Mouse (Mus musculus): Measurements from ENCODE around the gene Eif4g2. TPM values are rescaled to one million over a fixed set of nuclear protein-coding genes. Genes with fewer than 3 reads are reported as not detected.

The Eif4g2 gene
- total and polyA plus RNA-seq, 3 experiments, result 25.6 to 1,038 (median 881) TPM

DNA sequence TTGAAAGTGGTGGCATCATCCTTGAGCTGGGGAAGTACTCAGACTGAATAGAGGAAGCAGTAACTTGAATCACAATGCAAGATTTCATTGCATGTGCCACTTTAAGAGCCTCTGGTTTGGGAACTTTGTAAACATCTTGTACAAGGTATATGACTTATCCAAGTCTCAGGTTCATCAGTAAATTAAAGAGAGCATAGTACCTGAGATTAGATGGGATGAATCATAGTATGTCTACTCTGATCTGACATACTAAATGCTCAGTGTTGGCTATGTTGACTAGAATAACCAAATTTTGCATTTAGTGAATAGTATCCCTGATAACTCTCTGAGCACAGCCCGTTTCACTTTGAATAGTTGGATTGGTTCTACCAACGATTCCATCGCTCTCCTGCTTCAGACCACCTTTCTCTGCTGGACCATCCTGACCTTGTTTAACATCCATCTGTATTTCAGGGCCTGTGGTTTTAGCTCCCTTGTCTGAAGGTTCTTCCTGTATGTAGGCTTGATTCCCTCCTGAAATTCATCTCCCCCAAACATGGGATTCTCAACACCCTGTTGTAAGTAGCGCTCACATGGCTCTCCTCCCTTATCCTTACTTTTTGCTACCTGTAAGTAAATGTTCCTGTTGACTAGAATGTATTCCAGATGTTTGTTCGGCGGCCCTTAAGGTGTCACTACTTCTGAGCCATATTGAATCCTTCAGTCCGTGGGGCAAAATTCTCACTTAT is 13.2 kb downstream of the Eif4g2 start:
- no peak for DNase-seq

- DNase-seq, result no peak
Measured at GRCm38 (mm10) chr7:111068181-111068580, 14.6 kb downstream of the Eif4g2 start.

- DNase-seq, result no peak
Measured at GRCm38 (mm10) chr7:111062971-111063370, 19.9 kb downstream of the Eif4g2 start.

DNA sequence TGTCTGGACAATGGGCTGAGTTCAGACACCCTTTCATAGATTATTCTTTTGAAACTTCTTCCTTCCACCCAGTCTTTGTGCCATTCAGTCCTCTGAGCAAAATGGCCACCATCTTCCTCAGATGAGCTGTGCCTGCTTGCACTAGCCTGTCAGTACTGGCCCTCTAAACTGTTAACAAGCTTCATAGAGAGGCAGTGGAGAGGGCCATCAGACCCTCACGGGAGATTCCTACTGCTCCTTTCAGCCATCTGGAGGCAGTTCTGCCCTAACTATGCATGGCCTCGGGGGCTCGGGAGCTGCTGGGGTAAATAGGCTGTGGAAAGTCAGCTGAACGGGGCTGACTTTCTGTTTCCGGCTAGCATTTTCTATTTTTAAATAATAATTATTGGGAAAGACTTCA is 23.3 kb downstream of the Eif4g2 start:
- no peak for DNase-seq

DNA sequence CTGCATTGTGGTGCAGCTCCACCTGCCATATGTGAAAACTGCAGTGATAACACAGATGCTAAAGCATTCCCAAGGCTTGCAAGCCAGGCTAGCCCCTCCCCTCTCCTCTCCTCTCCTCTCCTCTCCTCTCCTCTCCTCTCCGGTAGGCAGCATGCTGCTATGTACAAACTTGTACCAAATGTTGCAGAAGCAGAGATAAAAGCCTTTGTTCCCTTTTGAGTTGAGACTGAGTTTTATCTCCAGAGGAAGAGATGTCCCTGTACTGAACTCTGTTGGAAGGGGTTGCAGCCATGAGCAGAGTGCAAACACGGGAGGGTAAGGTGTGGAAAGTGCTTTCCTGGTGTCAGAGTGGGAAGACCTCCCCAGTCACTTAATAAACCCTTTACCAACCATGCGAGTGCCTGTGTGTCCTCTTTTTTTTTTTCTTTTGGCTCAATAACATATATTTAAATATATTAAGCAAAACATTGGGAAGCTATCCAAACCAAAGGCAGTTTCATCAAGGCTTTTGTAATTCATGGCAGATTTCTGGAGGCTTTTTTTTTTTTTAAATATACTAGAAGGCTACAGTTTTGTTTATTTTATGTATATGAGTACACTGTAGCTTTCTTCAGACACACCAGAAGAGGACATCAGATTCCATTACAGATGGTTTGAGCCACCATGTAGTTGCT is 26.7 kb downstream of the Eif4g2 start:
- no peak for DNase-seq

DNA sequence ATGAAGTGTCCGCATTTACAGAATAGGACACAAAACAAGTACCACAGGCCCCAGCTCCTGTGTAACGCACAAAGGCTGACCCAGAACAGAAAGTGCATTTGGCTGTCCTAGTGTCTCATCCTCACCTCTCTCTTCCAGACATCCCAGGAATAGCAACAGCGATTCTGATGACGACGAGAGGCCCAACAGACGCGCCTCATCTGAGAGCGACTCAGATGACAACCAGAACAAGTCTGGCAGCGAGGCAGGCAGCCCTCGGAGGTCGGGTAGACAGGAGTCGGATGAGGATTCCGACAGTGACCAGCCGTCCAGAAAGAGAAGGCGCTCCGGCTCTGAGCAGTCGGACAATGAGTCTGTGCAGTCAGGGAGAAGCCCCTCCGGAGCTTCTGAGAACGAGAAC is 27.6 kb downstream of the Eif4g2 start:
- DNase-seq, result no peak

DNA sequence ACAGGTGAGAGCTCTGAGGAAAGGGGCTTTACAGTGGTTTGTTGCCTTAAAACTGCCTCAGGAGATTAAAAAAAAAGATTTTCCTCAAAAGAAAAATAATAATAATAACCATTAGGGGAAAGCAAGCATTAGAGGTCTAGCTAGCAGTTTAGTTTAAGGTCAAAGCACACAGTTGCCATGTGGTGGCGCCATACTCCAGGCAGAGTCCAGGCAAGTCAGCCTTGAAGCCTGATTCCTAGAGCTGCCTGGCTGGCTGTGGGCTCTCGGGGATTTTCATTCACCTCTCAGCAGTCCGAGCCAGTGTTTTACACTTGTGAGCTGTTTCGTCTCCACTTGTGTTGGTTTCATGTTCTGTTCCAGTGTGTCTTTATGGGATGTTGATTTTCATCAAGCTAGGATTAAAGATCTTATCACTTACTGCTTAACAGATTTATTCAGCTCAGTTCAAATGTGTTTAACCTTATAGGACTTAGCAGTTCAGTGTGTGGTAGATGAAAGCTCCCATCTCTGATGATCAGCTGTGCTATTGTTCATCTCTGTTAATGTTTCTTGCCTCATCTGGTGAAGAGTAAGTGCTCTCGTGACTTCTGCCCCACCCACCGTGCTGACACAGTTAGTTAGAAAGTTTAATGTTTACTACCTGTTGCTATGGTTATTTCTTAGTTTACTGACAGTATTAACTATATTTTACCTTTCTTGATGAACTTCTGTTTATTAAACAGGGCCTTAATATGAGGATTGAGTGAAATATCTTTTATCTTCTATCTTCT is 33.0 kb downstream of the Eif4g2 start:
- DNase-seq, result peak; percentile 79

DNA sequence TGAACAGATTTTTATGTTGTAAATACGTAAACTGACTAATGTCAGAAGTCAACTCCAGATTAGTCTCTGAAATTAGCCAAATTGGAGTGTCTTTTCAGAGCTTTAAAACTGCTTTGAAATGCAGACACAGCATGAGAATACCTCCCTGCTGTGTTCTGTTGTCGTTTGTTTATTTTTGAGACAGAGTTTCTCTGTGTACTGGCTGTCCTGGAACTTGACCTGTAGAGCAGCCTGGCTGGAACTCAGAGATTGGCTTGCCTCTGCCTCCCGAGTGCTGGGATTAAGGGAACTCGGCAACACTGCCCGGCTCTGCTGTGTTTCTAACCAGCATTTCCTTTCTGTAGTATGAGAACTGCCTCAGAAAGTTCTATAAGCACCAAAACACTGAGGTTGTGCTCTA is 33.9 kb downstream of the Eif4g2 start:
- DNase-seq, result no peak

DNA sequence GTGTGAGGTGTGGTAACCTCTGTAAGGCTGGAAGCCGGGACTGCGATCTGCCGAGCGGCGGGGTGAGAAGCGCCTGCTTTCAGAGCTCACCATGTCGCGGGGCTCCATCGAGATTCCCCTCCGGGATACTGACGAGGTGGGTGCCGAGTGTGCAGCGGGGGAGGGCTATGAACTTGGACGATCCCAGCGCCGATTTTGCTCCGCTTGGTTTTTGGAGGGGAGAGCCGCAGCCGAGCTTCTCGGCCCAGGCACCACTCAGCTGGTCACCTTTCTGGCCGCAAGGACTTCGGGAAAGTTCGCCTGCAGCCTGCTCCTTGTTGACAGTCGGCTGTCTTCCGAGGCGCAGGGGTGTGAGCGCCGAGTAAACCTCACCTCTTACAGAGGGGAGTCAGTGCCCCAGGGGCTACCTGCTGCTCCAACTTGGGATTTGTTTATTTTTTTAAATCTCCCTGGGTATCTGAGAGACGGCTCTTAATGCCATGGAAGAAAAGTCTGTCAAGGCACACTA is 53.7 kb downstream of the Eif4g2 start:
- DNase-seq, result no peak

GRCm38 (mm10) chr7:111028281-111029045 is 54.4 kb downstream of the Eif4g2 start, which contains the start of gene Ctr9:
Ctr9 (plus strand) TSS chr7:111028951.
- peak; percentile 96 for DNase-seq

- DNase-seq, result no peak
Measured at GRCm38 (mm10) chr7:111024912-111025311, 57.9 kb downstream of the Eif4g2 start.

DNA sequence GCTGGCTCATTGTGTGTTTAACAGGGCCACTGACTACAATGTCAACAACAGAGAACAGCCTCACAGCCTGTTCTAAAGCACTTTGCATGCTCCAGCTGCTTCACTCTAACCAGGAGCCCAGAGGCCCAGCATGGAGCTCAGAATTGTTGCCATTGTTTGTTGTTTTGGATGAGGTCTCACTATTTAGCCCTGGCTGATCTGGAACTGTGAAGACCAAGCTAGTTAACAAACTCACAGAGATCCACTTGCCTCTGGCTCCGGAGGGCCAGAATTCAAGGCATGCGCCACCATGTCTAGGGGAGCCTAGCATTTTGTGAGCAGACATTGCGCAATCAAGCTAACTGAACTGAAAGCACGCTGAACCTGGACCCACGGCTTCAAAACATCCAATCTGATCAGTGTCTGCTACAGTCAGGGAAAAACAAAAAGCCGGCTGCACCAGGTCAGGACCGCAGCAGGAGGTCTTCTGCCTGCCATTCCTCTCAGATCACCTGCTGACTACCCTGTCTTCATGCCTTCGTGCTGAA is 58.7 kb downstream of the Eif4g2 start:
- peak; percentile 24 for DNase-seq

DNA sequence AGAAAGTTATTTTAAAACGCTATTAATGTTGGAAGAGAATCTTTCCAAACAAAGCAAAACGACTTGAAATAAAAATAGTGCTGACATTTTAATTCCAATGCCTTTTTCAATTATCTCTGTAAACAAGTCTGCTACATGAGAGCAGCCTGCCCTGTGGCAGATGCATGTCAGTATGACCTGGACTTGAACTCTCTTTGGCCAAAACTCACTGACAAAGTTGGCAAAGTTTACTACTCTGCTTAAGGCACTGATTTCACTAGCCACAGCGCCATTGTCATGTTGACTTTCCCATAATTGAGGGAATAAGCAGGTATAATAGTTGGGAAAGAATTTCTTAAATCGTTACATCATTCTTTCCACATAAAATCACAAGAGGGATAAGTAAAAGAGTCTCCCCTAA is 62.0 kb downstream of the Eif4g2 start:
- DNase-seq, result no peak

Other genes with a start within 250 kb of the Eif4g2 start
- 10 to 100 TPM; 56.0 to 56.3 TPM for gene Rnf141, start 238.6 kb downstream of the Eif4g2 start, total RNA-seq (2021)
- 9.9 and 10.8 TPM in 2 replicates for gene Rnf141, start 238.6 kb downstream of the Eif4g2 start, polyA plus RNA-seq (2012; rRNA removed)
- 10 to 100 TPM in 1 of 2 experiments, 1 to 10 TPM in 1; 9.7 to 12.5 TPM for gene Lyve1, start 219.8 kb downstream of the Eif4g2 start, total RNA-seq (2021)
- 4.0 and 4.9 TPM in 2 replicates for gene Lyve1, start 219.8 kb downstream of the Eif4g2 start, polyA plus RNA-seq (2012; rRNA removed)
- 10 to 100 TPM; 12.3 to 19.7 TPM for gene Mrvi1, start 100.6 kb downstream of the Eif4g2 start, total RNA-seq (2021)
- 6.1 and 8.7 TPM in 2 replicates for gene Mrvi1, start 100.6 kb downstream of the Eif4g2 start, polyA plus RNA-seq (2012; rRNA removed)
- gene Ctr9, start 54.1 kb downstream of the Eif4g2 start, total RNA-seq (2021), result 10 to 100 TPM; 33.7 to 52.0 TPM
- 3.2 and 3.4 TPM in 2 replicates for gene Ctr9, start 54.1 kb downstream of the Eif4g2 start, polyA plus RNA-seq (2012; rRNA removed)

All from adrenal gland, adult 2 months (tissue).